Mouse (Mus musculus): Measurements from ENCODE around the gene Ercc6l.

Gene Ercc6l

GRCm38 (mm10) chrX:102156618-102157422 is at the start of gene Ercc6l:
Gene Ercc6l (minus strand): TSS chrX:102157091.
- DNase-seq (ENCODE audit: low spot score in 2 of 2) = peak; percentile 79 to 83

DNA sequence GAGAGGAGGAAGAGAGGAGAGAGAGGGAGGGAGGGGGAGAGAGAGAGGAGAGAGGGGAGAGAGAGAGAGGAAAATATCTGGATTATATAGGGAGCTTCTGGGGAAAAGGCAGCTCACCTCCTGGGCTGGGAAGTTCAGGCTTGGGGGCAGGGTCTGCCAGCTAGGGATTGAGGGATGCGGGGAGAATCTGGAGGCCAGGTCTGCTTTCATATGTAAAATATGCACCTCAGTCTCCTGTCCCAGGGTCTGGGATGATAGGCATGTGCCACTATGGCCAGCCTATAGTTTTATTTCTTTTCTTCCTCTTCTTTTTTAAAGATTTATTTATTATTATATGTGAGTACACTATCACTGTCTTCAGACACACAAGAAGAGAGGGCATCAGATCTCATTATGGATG is 33.9 kb upstream of the Ercc6l start:
- no peak for DNase-seq (ENCODE audit: low spot score in 2 of 2)

GRCm38 (mm10) chrX:102189581-102189980 is 32.7 kb upstream of the Ercc6l start:
- no peak for DNase-seq (ENCODE audit: low spot score in 2 of 2)

DNA sequence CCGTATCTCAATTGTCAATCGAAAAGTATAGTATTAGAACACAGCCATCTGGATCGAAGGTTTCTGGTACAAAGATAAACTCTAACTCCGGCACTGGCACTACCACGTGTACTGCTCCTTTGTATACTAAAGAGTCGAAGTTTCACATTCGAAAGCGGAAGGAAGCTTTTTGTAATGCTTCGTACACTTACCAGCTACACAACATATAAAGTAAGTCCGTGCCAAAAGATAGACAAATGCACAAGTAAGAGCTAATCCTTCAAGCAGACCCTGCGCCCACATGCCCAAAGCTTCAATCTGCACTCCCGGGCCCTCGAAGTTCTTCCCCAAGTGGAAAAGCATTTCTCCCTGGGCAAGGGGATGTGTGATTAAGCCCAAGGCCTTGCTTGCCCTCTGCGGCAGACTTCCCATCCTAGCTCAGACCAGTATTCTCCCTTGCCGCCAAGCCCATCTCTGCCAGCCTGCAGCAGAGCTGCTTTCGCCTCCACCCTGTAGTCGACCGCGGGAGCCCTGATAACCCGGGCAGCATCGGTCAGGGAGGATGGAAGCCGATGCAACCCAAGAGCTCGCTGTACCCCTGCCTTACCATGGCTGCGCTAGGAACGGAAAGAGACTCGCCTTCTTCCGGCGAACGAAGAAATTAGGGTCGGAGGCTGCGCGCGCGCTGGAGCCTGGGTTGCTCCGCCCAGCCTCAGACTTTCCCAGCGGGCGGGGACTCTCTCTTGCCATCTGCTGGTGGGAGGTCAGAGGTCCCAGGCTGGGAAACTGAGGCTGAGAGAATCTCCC is 32.0 kb upstream of the Ercc6l start, which contains the start of gene Rps4x:
Rps4x (minus strand) TSS at position 683 of the 786 bp plus-strand sequence.
- DNase-seq (ENCODE audit: low spot score in 2 of 2) = peak; percentile 74 to 75

GRCm38 (mm10) chrX:102187023-102187699 is 30.3 kb upstream of the Ercc6l start:
- DNase-seq (ENCODE audit: low spot score in 2 of 2) = no peak

DNA sequence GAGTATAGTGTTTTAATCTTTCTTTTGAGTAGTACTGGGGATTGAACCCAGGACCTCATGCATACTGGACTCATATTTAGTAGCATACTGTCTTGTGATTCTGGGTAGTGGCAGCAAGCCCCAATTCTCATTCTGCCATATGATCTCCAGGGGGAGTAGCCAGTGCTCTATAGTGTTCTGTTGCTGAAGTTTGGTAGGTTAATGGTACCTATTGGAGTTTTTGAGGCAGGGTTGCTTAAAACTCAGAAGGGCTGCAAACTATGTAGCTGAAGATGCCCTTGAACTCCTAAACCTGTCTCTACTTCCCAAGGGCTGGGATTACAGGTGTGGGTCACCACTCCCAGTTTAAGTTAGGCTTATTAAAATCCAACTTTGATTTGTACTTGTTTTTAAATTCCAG is 25.7 kb upstream of the Ercc6l start:
- no peak for DNase-seq (ENCODE audit: low spot score in 2 of 2)

GRCm38 (mm10) chrX:102175538-102176287 is 18.8 kb upstream of the Ercc6l start:
- DNase-seq (ENCODE audit: low spot score in 2 of 2) = no peak

GRCm38 (mm10) chrX:102170900-102171299 is 14.0 kb upstream of the Ercc6l start:
- no peak for DNase-seq (ENCODE audit: low spot score in 2 of 2)

DNA sequence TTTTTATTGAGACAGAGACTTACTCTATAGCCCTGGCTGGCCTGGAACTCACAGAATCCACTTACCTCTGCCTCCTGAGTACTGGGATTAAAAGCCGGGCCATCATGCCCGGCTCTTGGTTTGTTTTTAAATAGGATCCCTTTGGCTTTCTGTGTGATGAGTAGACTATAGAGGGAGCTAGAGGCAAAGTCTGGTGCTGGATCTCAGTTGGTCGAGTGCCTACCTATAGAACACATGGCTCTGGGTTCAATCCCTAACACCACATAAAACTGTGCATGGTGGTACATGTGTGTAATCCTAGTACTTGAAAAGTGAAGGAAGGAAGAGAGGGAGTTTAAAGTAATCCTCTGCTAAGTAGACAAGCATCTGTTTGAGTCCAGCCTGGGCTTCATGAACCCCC is 13.2 kb upstream of the Ercc6l start:
- no peak for DNase-seq (ENCODE audit: low spot score in 2 of 2)

GRCm38 (mm10) chrX:102169724-102170123 is 12.8 kb upstream of the Ercc6l start:
- no peak for DNase-seq (ENCODE audit: low spot score in 2 of 2)

- DNase-seq (ENCODE audit: low spot score in 2 of 2) = no peak
Observed at GRCm38 (mm10) chrX:102166986-102167385, 10.1 kb upstream of the Ercc6l start.

DNA sequence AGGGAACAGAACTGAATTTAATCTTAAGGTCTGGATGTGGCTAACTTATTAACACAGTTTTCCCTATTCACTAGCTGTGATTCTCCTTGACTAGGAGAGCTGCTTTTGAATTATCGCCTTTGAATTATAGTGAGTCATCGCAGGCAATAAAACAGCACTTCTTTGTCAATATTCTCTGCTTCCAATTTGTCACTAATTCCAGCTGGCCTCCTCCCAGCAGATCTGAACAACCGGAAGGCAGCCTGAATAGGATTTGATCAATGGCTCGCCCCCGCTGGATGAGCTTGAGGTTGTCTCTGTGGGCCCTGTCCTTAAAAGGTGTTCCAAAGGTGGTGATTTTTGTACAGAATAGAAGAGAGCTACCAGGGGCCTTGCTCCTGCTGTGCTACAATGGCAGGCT is 9.6 kb upstream of the Ercc6l start:
- peak; percentile 11 to 17 for DNase-seq (ENCODE audit: low spot score in 2 of 2)

GRCm38 (mm10) chrX:102163529-102163928 is 6.6 kb upstream of the Ercc6l start:
- DNase-seq (ENCODE audit: low spot score in 2 of 2) = no peak

DNA sequence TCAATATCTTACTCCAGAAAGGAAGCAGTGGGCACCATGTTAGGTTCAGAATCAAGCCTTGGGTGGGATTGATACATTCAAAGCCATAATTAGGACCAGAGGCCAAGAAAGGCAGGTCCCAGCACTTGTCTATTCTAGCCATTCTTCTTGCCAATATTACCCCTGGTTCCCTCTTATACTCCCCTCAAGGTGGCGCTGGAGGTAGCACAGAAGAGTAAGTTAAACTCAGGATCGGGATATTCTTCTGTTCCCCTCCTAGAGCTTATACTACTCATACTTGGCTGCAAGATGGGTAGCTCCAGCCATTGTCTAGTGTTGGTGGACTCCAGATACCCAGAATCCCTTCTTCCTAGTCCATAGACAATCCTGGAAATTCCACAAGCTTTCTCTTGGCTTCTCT is 6.2 kb upstream of the Ercc6l start:
- no peak for DNase-seq (ENCODE audit: low spot score in 2 of 2)

DNA sequence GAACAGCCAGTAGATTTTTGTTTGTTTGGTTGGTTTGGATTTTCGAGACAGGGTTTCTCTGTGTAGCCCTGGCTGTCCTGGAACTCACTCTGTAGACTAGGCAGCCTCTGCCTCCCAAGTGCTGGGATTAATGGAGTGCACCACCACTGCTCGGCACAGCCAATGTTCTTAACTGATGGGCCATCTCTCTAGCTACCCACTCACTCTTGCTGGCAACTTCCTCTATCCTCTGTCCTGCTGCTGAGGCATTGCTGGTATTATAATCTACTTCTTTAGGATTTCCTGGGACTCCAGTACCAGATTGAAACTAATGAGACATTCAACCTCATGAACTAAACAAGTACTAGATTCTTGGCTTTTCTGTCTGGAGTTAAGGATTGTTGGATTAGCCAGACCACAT is 3.6 kb upstream of the Ercc6l start:
- DNase-seq (ENCODE audit: low spot score in 2 of 2) = no peak

GRCm38 (mm10) chrX:102159778-102160177 is 2.9 kb upstream of the Ercc6l start:
- peak; percentile 10 to 20 for DNase-seq (ENCODE audit: low spot score in 2 of 2)

DNA sequence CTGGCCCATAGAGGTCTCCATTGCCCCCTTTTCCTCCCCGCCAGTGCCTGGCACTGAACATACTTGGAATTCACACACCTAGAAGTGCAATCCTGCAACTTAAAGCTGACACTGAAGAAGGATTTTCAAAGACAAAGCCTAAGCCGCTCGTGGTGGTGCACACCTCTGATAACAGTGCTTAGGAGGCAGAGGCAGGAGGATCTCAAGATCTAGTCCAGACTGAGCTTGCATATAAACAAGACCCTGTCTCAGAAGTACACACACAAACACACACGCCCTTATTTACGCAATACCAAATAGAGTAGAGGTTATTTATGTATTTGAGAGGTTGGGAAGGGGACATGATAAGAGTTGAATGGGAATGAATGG is 516 bp upstream of the Ercc6l start:
- no peak for DNase-seq (ENCODE audit: low spot score in 2 of 2)

DNA sequence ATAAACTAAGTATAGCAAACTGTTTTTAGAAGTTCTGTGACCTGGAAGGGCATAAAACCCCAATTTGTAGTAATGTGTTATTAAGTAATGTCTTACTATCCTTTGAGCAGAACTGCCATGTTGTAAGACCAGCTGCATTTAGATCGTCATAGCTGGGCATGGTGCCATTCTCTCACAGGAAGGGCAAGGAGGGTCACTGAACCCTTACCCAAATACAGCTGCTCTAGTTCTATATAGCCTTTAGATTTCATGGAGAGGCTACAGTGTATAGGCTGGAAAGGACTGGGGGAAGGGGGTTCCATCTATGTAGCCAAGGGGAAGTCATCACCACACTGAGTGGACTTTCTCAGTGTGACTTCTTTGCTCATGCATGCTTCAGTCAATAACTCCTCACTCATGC is 15.7 kb downstream of the Ercc6l start:
- no peak for DNase-seq (ENCODE audit: low spot score in 2 of 2)

DNA sequence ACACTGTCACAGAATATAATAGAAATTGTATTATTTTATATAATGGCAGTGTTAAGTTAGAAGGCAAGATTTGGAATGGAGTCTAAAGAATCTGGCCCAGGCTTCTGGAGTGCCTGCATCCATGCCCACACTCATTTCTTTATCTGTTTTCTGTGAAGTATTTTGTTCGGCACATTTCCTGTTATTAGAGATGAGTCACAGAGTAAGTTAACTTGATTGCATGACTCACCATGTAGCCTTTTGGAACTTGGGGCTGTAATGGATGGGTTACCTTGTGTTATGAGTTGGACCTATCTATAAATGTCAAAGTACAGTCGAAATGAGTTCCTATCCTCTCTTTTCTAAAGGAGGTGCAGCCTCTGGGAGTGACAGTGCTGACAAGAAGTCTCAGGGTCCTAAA is 35.6 kb downstream of the Ercc6l start:
- no peak for DNase-seq (ENCODE audit: low spot score in 2 of 2)

GRCm38 (mm10) chrX:102119042-102119864 is 37.6 kb downstream of the Ercc6l start, which contains the start of gene Pin4:
Gene Pin4 (plus strand): TSS chrX:102119447.
- DNase-seq (ENCODE audit: low spot score in 2 of 2) = peak; percentile 90 to 92

- peak; percentile 21 to 23 for DNase-seq (ENCODE audit: low spot score in 2 of 2)
Observed at GRCm38 (mm10) chrX:102115676-102116075, 41.2 kb downstream of the Ercc6l start.
